Mouse (Mus musculus) hindbrain, postnatal 0 days (tissue): ENCODE measurements around the gene Sdhd. TPM values are rescaled to one million over a fixed set of nuclear protein-coding genes. Genes with fewer than 3 reads are reported as not detected.

Experiments used
- ATAC-seq: fragments of 200-750 bp; cut with Nextera tagmentation; 2 replicates; pipeline ENCODE4 v1.8.0; 2017; ENCODE audit warnings: mild to moderate bottlenecking, moderate TSS enrichment, moderate library complexity
- DNase-seq: peaks from one replicate; pipeline ENCODE4 v3.0.0-alpha.2; 2015; ENCODE audit warnings: low spot score
- H3K27ac ChIP-seq: fragments of 300-500 bp; sonication (generic); 2 replicates; pipeline ENCODE4 v1.5.1; 2014; ENCODE audit warnings: mild to moderate bottlenecking
- H3K27me3 ChIP-seq: fragments of 300-500 bp; sonication (generic); 2 replicates; pipeline ENCODE4 v1.6.1; 2014; ENCODE audit warnings: low read length, mixed read lengths; ENCODE audit not compliant: insufficient read depth
- H3K36me3 ChIP-seq: fragments of 300-500 bp; sonication (generic); 2 replicates; pipeline ENCODE4 v1.6.1; 2014; ENCODE audit warnings: low read length, mixed read lengths; ENCODE audit not compliant: insufficient read depth
- H3K4me1 ChIP-seq: fragments of 300-500 bp; sonication (generic); 2 replicates; pipeline ENCODE4 v1.6.1; 2014; ENCODE audit warnings: antibody characterized with exemption, low read length, mixed read lengths; ENCODE audit not compliant: insufficient read depth
- H3K4me2 ChIP-seq: fragments of 300-500 bp; sonication (generic); 2 replicates; pipeline ENCODE4 v1.6.1; 2014; ENCODE audit warnings: low read depth, mild to moderate bottlenecking, low read length, moderate library complexity, mixed read lengths
- H3K4me3 ChIP-seq: fragments of 300-500 bp; sonication (generic); 2 replicates; pipeline ENCODE4 v1.5.1; 2014; ENCODE audit warnings: low read length
- H3K9ac ChIP-seq: fragments of 300-500 bp; sonication (generic); replicated peaks from 2 replicates; pipeline ENCODE4 v1.6.1; 2014; ENCODE audit warnings: mild to moderate bottlenecking, low read length, moderate library complexity, mixed read lengths
- H3K9me3 ChIP-seq: fragments of 300-500 bp; sonication (generic); 2 replicates; pipeline ENCODE4 v1.6.1; 2016; ENCODE audit warnings: low read length, mixed read lengths
- CTCF ChIP-seq: IDR thresholded peaks from 2 replicates; pipeline ENCODE4 v1.5.1; 2016; ENCODE audit warnings: antibody characterized with exemption, control low read depth, low read depth
- WGBS: fragments of 180-500 bp; shearing (Covaris S2); extraction: QIAGEN DNeasy Blood & Tissue Kit; methylation state at CpG from one replicate; pipeline ENCODE4 v1.1.7; 2014; 5-methylcytosine and 5-hydroxymethylcytosine counted together
- polyA plus RNA-seq: library from polyadenylated mRNA; unstranded; fragments of >200 nt; fragmentation: Nextera tagmentation; extraction: Ambion mirVana; gene quantifications from 2 replicates; pipeline ENCODE4 v1.2.1, GENCODE M21; 2015
- total RNA-seq: library from RNA; depleted of rRNA; stranded (reverse); fragments of >200 nt; gene quantifications from 2 replicates; pipeline ENCODE4 v1.2.3, GENCODE M21; 2014

Gene Sdhd
- total and polyA plus RNA-seq, 2 experiments from 2014 or later, result 251 to 363 TPM

DNA sequence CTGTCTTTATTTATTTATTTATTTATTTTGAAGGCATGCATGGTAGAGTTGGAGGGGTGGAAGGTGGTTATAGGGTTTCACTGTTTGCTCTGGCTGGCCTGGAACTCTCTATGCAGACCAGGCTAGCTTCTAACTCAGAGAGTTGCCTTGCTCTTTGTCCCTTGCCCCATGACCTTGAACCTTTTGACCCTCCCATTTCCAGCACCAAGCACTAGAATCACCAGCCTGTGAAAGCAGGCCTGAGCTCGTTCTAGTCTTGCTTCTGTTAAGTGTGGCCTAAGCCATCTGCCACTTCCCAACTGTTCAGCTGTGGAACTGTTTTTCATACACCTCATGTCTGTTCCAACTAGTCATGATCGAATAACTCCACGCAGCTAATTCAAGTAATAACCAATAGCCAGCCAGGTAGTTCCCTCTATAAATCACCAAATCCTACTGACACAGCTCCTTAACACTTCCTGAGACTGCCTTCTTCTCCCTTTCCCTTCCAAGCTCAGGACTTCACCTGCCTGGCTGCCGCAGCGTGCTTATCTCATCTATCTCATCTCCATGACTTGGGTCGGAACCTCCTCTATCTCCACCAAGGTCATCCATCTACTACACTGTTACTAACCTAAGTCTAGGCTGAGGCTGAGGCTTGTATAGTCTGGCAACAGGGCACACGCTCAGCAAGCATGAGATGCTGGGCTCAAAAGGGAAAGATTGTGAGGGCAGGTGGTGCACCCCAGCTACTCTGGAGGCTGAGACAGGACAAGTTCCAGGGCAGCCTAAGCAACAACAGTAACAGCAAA, 1.4 kb downstream of the Sdhd start:
- Histone ChIP-seq H3K27ac (no peak overlapping the region), H3K36me3 (peaks cover 33% of the 10 kb centered on the region), H3K4me3 (peak overlapping the region; percentile 90), H3K9me3 (no peaks in the 10 kb centered on the region), H3K4me2 (peak overlapping the region; percentile 86), H3K9ac (0 out of 2 replicates have a peak overlapping the region, but pooled peaks have one; percentile 5), H3K4me1 (peaks cover 17% of the 10 kb centered on the region), H3K27me3 (no peaks in the 10 kb centered on the region)
- ATAC-seq, result no peak
- 92% methylated on average over 7 of the region's 7 CpGs for WGBS
- no peak for TF ChIP-seq CTCF
- DNase-seq, result no peak

GRCm38 (mm10) chr9:50601536-50601935, 2.1 kb downstream of the Sdhd start:
- H3K9ac ChIP-seq, result no peak overlapping the region
- DNase-seq (no peak), ATAC-seq (no peak)
- H3K36me3 ChIP-seq, result peaks cover 39% of the 10 kb centered on the region
- H3K9me3 ChIP-seq, result no peaks in the 10 kb centered on the region
- 78% methylated on average over 6 of the region's 6 CpGs for WGBS
- no peak overlapping the region for H3K27ac ChIP-seq
- H3K4me3 ChIP-seq, result no peak overlapping the region
- TF ChIP-seq CTCF, result no peak
- H3K4me1 ChIP-seq, result peaks cover 17% of the 10 kb centered on the region
- H3K27me3 ChIP-seq, result no peaks in the 10 kb centered on the region
- H3K4me2 ChIP-seq, result no peak overlapping the region

DNA sequence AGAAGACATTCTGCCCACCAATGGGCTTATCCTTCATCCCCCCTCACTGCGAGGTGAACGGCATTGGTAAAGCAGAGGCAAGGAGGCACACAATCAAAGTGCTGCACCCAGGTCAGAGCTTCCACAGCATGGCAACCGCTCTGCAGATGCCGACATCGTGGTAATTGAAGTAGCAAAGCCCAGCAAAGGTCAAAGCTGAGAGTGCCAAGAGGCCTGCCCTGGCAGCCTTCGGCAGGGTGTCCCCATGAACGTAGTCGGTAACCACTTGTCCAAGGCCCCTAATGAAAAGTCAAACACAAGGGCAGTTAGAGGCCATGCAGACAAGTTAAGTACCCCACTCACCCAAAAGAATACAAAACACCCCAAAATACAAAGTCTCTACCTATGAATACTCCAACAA, 6.6 kb downstream of the Sdhd start:
- no peak overlapping the region for H3K27ac ChIP-seq
- no peaks in the 10 kb centered on the region for H3K27me3 ChIP-seq
- ATAC-seq, result no peak
- peaks cover 6% of the 10 kb centered on the region; the same call in 1 of the 2 replicates for H3K4me1 ChIP-seq
- H3K9me3 ChIP-seq, result no peaks in the 10 kb centered on the region
- H3K4me3 ChIP-seq, result no peak overlapping the region
- DNase-seq, result no peak
- no peak for TF ChIP-seq CTCF
- H3K36me3 ChIP-seq, result peaks cover 45% of the 10 kb centered on the region
- no peak overlapping the region for H3K9ac ChIP-seq
- 94% methylated on average over 8 of the region's 8 CpGs for WGBS
- no peak overlapping the region for H3K4me2 ChIP-seq

- no peak for TF ChIP-seq CTCF
- no peaks in the 10 kb centered on the region for H3K4me1 ChIP-seq
- no peaks in the 10 kb centered on the region for H3K9me3 ChIP-seq
- DNase-seq (no peak), ATAC-seq (no peak)
- no peak overlapping the region for H3K27ac ChIP-seq
- H3K4me3 ChIP-seq, result no peak overlapping the region
- H3K9ac ChIP-seq, result no peak overlapping the region
- WGBS, result 73% methylated on average over 12 of the region's 12 CpGs
- H3K4me2 ChIP-seq, result no peak overlapping the region
- peaks cover 40% of the 10 kb centered on the region for H3K36me3 ChIP-seq
- H3K27me3 ChIP-seq, result no peaks in the 10 kb centered on the region
These were observed 8.7 kb downstream of the Sdhd start for GRCm38 (mm10) chr9:50594794-50595417.

DNA sequence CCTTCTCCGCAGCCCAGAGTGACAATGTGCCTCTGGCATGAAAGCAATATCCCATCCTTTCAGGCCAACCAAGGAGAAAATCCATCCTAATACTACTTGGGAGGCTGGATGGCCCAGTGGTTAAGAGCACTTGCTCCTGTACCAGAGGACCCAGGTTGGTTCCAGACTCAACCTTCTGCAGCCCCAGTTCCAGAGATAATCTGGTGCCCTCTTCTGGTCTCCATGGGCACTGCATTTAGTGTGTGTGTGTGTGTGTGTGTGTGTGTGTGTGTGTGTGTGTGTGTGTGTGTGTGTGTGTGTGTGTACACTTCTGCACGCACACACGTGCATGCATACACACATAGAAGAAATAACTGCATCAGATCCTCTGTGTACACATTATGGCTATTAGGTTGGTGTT, 10.1 kb downstream of the Sdhd start:
- no peak overlapping the region for H3K4me3 ChIP-seq
- peaks cover 31% of the 10 kb centered on the region for H3K36me3 ChIP-seq
- no peak for ATAC-seq
- H3K27me3 ChIP-seq, result no peaks in the 10 kb centered on the region
- no peaks in the 10 kb centered on the region for H3K9me3 ChIP-seq
- no peak overlapping the region for H3K4me2 ChIP-seq
- peak; percentile 25 for DNase-seq
- WGBS, result 87% methylated on average over 3 of the region's 3 CpGs
- H3K27ac ChIP-seq, result no peak overlapping the region
- no peak overlapping the region for H3K9ac ChIP-seq
- TF ChIP-seq CTCF, result peak; percentile 61
- no peaks in the 10 kb centered on the region for H3K4me1 ChIP-seq

GRCm38 (mm10) chr9:50592955-50593354, 10.7 kb downstream of the Sdhd start:
- H3K27me3 ChIP-seq, result no peaks in the 10 kb centered on the region
- no peaks in the 10 kb centered on the region for H3K4me1 ChIP-seq
- H3K4me2 ChIP-seq, result no peak overlapping the region
- peaks cover 25% of the 10 kb centered on the region for H3K36me3 ChIP-seq
- H3K27ac ChIP-seq, result no peak overlapping the region
- ATAC-seq (no peak), DNase-seq (no peak)
- H3K9ac ChIP-seq, result no peak overlapping the region
- TF ChIP-seq CTCF, result no peak
- H3K4me3 ChIP-seq, result no peak overlapping the region
- WGBS, result 91% methylated on average over 9 of the region's 9 CpGs
- no peaks in the 10 kb centered on the region for H3K9me3 ChIP-seq
